Mouse (Mus musculus): ENCODE measurements around the gene Psmb8. TPM values are rescaled to one million over a fixed set of nuclear protein-coding genes. Genes with fewer than 3 reads are reported as not detected.

Gene Psmb8
- polyA plus RNA-seq, 1 experiment from 2014 or later = 13.7 TPM

DNA sequence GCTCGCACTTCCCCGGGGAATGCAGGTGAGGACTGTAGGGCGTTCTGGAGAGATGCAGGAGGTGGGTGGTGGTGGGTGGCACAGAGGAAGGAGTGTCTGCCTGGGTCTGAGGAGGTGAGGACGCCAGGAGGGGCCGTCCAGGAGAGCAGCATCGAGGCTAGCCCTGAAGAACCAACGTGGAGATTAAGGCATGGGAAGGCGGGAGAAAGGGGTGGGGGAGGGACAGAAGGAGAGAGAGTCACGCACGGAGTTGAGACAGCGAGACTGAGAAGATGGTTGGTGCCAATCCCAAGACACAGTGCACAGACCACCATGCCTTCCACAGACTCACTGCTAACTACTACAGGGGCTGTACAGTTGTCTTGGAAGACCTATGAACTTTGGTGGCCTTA is 996 bp downstream of the Psmb8 start:
- Histone ChIP-seq H3K9ac (ENCODE audit: low read length) (peak overlapping the region; percentile 22; the same call in 1 of the 2 replicates), H3K27ac (ENCODE audit: low read depth) (no peak overlapping the region)
- WGBS = 7% methylated on average over 11 of the region's 11 CpGs

GRCm38 (mm10) chr17:34199050-34199619 is 1.6 kb downstream of the Psmb8 start:
- 71% methylated on average over 12 of the region's 12 CpGs for WGBS
- Histone ChIP-seq H3K36me3 (ENCODE audit: control insufficient read depth, insufficient read depth, low read length) (no peaks in the 10 kb centered on the region), H3K4me2 (ENCODE audit: low read length) (no peak overlapping the region), H3K9ac (ENCODE audit: low read length) (no peak overlapping the region), H3K27ac (ENCODE audit: low read depth) (no peak overlapping the region), H3K27me3 (replicated peaks; ENCODE audit: control insufficient read depth, insufficient read depth, low read length) (peaks cover 60% of the 10 kb centered on the region), H3K9me3 (ENCODE audit: control insufficient read depth, low read length) (no peaks in the 10 kb centered on the region), H3K4me3 (ENCODE audit: low read depth, low read length) (no peak overlapping the region), H3K4me1 (replicated peaks; ENCODE audit: control insufficient read depth, insufficient read depth, low read length) (no peaks in the 10 kb centered on the region)
- ATAC-seq (replicated peaks; ENCODE audit: low FRiP score, low TSS enrichment, low read depth) = no peak
- no peak for DNase-seq (ENCODE audit: low spot score)

More for the DNA sequence above, 996 bp downstream of the Psmb8 start:
- no peaks in the 10 kb centered on the region for H3K4me1 ChIP-seq (replicated peaks; ENCODE audit: control insufficient read depth, insufficient read depth, low read length)
- H3K4me3 ChIP-seq (ENCODE audit: low read depth, low read length) = peak overlapping the region; percentile 38
- no peaks in the 10 kb centered on the region for H3K36me3 ChIP-seq (ENCODE audit: control insufficient read depth, insufficient read depth, low read length)
- peak overlapping the region; percentile 74 for H3K4me2 ChIP-seq (ENCODE audit: low read length)
- H3K27me3 ChIP-seq (replicated peaks; ENCODE audit: control insufficient read depth, insufficient read depth, low read length) = peaks cover 62% of the 10 kb centered on the region
- ATAC-seq (replicated peaks; ENCODE audit: low FRiP score, low TSS enrichment, low read depth) = no peak
- H3K9me3 ChIP-seq (ENCODE audit: control insufficient read depth, low read length) = no peaks in the 10 kb centered on the region
- no peak for DNase-seq (ENCODE audit: low spot score)

- WGBS = 87% methylated on average over 10 of the region's 10 CpGs
- H3K4me2 ChIP-seq (ENCODE audit: low read length) = no peak overlapping the region
- H3K36me3 ChIP-seq (ENCODE audit: control insufficient read depth, insufficient read depth, low read length) = no peaks in the 10 kb centered on the region
- DNase-seq (ENCODE audit: low spot score) = no peak
- H3K9me3 ChIP-seq (ENCODE audit: control insufficient read depth, low read length) = no peaks in the 10 kb centered on the region
- ATAC-seq (replicated peaks; ENCODE audit: low FRiP score, low TSS enrichment, low read depth) = no peak
- no peak overlapping the region for H3K27ac ChIP-seq (ENCODE audit: low read depth)
- no peak overlapping the region for H3K9ac ChIP-seq (ENCODE audit: low read length)
- no peak overlapping the region for H3K4me3 ChIP-seq (ENCODE audit: low read depth, low read length)
- H3K4me1 ChIP-seq (replicated peaks; ENCODE audit: control insufficient read depth, insufficient read depth, low read length) = peaks cover 4% of the 10 kb centered on the region; the same call in 1 of the 2 replicates
- peaks cover 60% of the 10 kb centered on the region for H3K27me3 ChIP-seq (replicated peaks; ENCODE audit: control insufficient read depth, insufficient read depth, low read length)
These were observed 2.5 kb downstream of the Psmb8 start for GRCm38 (mm10) chr17:34200047-34200446.

- Histone ChIP-seq H3K4me1 (replicated peaks; ENCODE audit: control insufficient read depth, insufficient read depth, low read length) (peaks cover 5% of the 10 kb centered on the region; the same call in 1 of the 2 replicates), H3K9ac (ENCODE audit: low read length) (no peak overlapping the region), H3K27ac (ENCODE audit: low read depth) (no peak overlapping the region), H3K9me3 (ENCODE audit: control insufficient read depth, low read length) (no peaks in the 10 kb centered on the region), H3K4me3 (ENCODE audit: low read depth, low read length) (no peak overlapping the region), H3K27me3 (replicated peaks; ENCODE audit: control insufficient read depth, insufficient read depth, low read length) (peaks cover 61% of the 10 kb centered on the region), H3K4me2 (ENCODE audit: low read length) (no peak overlapping the region), H3K36me3 (ENCODE audit: control insufficient read depth, insufficient read depth, low read length) (no peaks in the 10 kb centered on the region)
- no peak for DNase-seq (ENCODE audit: low spot score)
- no peak for ATAC-seq (replicated peaks; ENCODE audit: low FRiP score, low TSS enrichment, low read depth)
- WGBS = 83% methylated on average over 16 of the region's 16 CpGs
These were observed 3.4 kb downstream of the Psmb8 start for GRCm38 (mm10) chr17:34200772-34201505.

GRCm38 (mm10) chr17:34201506-34202055 is 4.1 kb downstream of the Psmb8 start:
- DNase-seq (ENCODE audit: low spot score) (no peak), ATAC-seq (replicated peaks; ENCODE audit: low FRiP score, low TSS enrichment, low read depth) (no peak)
- Histone ChIP-seq H3K36me3 (ENCODE audit: control insufficient read depth, insufficient read depth, low read length) (no peaks in the 10 kb centered on the region), H3K4me1 (replicated peaks; ENCODE audit: control insufficient read depth, insufficient read depth, low read length) (peaks cover 5% of the 10 kb centered on the region; the same call in 1 of the 2 replicates), H3K4me2 (ENCODE audit: low read length) (no peak overlapping the region), H3K9me3 (ENCODE audit: control insufficient read depth, low read length) (no peaks in the 10 kb centered on the region), H3K9ac (ENCODE audit: low read length) (no peak overlapping the region), H3K4me3 (ENCODE audit: low read depth, low read length) (no peak overlapping the region), H3K27me3 (replicated peaks; ENCODE audit: control insufficient read depth, insufficient read depth, low read length) (peaks cover 57% of the 10 kb centered on the region), H3K27ac (ENCODE audit: low read depth) (no peak overlapping the region)
- 67% methylated on average over 7 of the region's 7 CpGs for WGBS

DNA sequence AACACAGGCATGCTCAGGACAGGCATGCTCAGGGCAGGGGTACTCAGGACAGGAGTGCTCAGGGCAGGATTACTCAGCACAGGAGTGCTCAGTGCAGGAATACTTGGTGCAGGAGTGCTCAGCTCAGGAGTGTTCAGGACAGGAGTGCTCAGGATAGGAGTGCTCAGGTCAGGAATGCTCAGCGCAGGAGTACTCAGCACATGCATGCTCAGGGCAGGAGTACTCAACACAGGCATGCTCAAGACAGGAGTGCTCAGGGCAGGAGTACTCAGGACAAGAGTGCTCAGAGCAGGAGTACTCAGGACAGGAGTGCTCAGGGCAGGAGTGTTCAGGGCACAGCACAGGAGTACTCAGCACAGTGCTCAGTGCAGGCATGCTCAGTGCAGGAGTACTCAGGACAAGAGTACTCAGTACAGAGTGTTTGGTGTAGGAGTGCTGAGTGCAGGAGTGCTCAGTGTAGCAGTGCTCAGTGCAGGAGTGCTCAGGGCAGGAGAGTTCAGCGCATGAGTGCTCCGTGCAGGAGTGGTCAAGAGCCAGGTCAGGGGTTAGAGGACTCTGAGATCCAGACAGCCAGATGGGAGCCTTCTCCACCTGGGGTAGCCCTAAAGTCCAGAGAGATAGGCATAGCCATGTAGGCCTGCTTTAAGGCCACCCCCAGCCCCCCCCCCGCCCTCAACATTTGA is 5.4 kb downstream of the Psmb8 start:
- no peak for DNase-seq (ENCODE audit: low spot score)
- H3K4me3 ChIP-seq (ENCODE audit: low read depth, low read length) = no peak overlapping the region
- no peak overlapping the region for H3K27ac ChIP-seq (ENCODE audit: low read depth)
- 82% methylated on average over 4 of the region's 4 CpGs for WGBS
- H3K36me3 ChIP-seq (ENCODE audit: control insufficient read depth, insufficient read depth, low read length) = no peaks in the 10 kb centered on the region
- no peak overlapping the region for H3K4me2 ChIP-seq (ENCODE audit: low read length)
- H3K27me3 ChIP-seq (replicated peaks; ENCODE audit: control insufficient read depth, insufficient read depth, low read length) = peaks cover 44% of the 10 kb centered on the region
- no peak overlapping the region for H3K9ac ChIP-seq (ENCODE audit: low read length)
- peak; percentile 30; the same call in 1 of the 2 replicates for ATAC-seq (replicated peaks; ENCODE audit: low FRiP score, low TSS enrichment, low read depth)
- no peaks in the 10 kb centered on the region for H3K9me3 ChIP-seq (ENCODE audit: control insufficient read depth, low read length)
- peaks cover 5% of the 10 kb centered on the region; the same call in 1 of the 2 replicates for H3K4me1 ChIP-seq (replicated peaks; ENCODE audit: control insufficient read depth, insufficient read depth, low read length)

DNA sequence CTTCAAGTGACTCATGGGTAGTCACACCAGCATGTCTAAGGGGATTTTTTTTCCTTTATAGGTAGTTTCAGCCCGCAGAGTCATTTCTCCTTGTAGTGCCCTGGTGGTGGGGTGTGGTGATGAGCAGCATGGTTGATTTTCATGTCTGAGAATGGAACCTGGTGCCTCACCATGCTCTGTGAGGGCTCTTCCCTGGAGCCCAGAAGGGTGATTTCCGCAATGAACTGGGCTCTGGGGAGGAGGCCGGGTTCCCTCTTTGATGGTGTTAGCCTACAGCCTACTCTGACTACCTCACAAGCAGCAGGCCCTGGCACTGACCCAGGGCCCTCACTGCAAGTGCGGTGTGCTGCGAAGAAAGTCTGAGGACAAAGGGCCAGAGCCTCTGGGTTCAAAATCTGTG is 5.9 kb downstream of the Psmb8 start, which contains the start of gene Tap2:
Gene Tap2 (plus strand): TSS at position 84 of the 400 bp plus-strand sequence.
- ATAC-seq (replicated peaks; ENCODE audit: low FRiP score, low TSS enrichment, low read depth) (no peak), DNase-seq (ENCODE audit: low spot score) (no peak)
- H3K27me3 ChIP-seq (replicated peaks; ENCODE audit: control insufficient read depth, insufficient read depth, low read length) = peaks cover 41% of the 10 kb centered on the region
- H3K4me1 ChIP-seq (replicated peaks; ENCODE audit: control insufficient read depth, insufficient read depth, low read length) = peaks cover 5% of the 10 kb centered on the region; the same call in 1 of the 2 replicates
- peak within 1 kb of the TSS; percentile 91 for H3K4me2 ChIP-seq (ENCODE audit: low read length)
- WGBS = 74% methylated on average over 5 of the region's 5 CpGs
- peak within 1 kb of the TSS; percentile 58 for H3K9ac ChIP-seq (ENCODE audit: low read length)
- no peak within 1 kb of the TSS for H3K27ac ChIP-seq (ENCODE audit: low read depth)
- H3K36me3 ChIP-seq (ENCODE audit: control insufficient read depth, insufficient read depth, low read length) = no peaks in the 10 kb centered on the region
- H3K9me3 ChIP-seq (ENCODE audit: control insufficient read depth, low read length) = no peaks in the 10 kb centered on the region
- peak within 1 kb of the TSS; percentile 59 for H3K4me3 ChIP-seq (ENCODE audit: low read depth, low read length)

GRCm38 (mm10) chr17:34204303-34205010 is 6.9 kb downstream of the Psmb8 start:
- no peaks in the 10 kb centered on the region for H3K9me3 ChIP-seq (ENCODE audit: control insufficient read depth, low read length)
- peak overlapping the region; percentile 91 for H3K4me2 ChIP-seq (ENCODE audit: low read length)
- under 1% methylated on average over 44 of the region's 44 CpGs for WGBS
- peak overlapping the region; percentile 58 for H3K9ac ChIP-seq (ENCODE audit: low read length)
- peaks cover 32% of the 10 kb centered on the region for H3K27me3 ChIP-seq (replicated peaks; ENCODE audit: control insufficient read depth, insufficient read depth, low read length)
- ATAC-seq (replicated peaks; ENCODE audit: low FRiP score, low TSS enrichment, low read depth) (peak; percentile 68; the same call in 1 of the 2 replicates), DNase-seq (ENCODE audit: low spot score) (peak; percentile 96)
- no peak overlapping the region for H3K27ac ChIP-seq (ENCODE audit: low read depth)
- no peaks in the 10 kb centered on the region for H3K36me3 ChIP-seq (ENCODE audit: control insufficient read depth, insufficient read depth, low read length)
- peaks cover 5% of the 10 kb centered on the region; the same call in 1 of the 2 replicates for H3K4me1 ChIP-seq (replicated peaks; ENCODE audit: control insufficient read depth, insufficient read depth, low read length)
- peak overlapping the region; percentile 59 for H3K4me3 ChIP-seq (ENCODE audit: low read depth, low read length)

Measured in intestine, embryonic 14.5 days (tissue).